Mouse (Mus musculus) embryonic fibroblast, embryonic 13.5 days (primary cell): ENCODE data around the gene Rdh9. TPM values are rescaled to one million over a fixed set of nuclear protein-coding genes. Genes with fewer than 3 reads are reported as not detected.

ENCODE experiments used
- H3K27ac ChIP-seq: 2 replicates; pipeline ENCODE4 v1.5.1; 2012; ENCODE audit warnings: low read length, control low read depth, inconsistent platforms; ENCODE audit not compliant: insufficient read depth
- H3K4me1 ChIP-seq: 2 replicates; pipeline ENCODE4 v1.6.1; 2011; ENCODE audit warnings: low read length; ENCODE audit not compliant: control insufficient read depth, insufficient read depth
- H3K4me3 ChIP-seq: 2 replicates; pipeline ENCODE4 v1.5.1; 2011; ENCODE audit warnings: mild to moderate bottlenecking, control low read depth, low read length; ENCODE audit not compliant: insufficient read depth
- CTCF ChIP-seq: IDR thresholded peaks from 2 replicates; pipeline ENCODE4 v1.5.1; 2011; ENCODE audit warnings: mild to moderate bottlenecking, control low read depth, low read length, moderate library complexity, borderline replicate concordance; ENCODE audit not compliant: insufficient read depth
- POLR2A ChIP-seq: IDR thresholded peaks from 2 replicates; pipeline ENCODE4 v1.6.1; 2011; ENCODE audit warnings: low read depth, mild to moderate bottlenecking, control low read depth, low read length, moderate library complexity
- polyA plus RNA-seq: library from polyadenylated mRNA; stranded (reverse); fragments of >200 nt; gene quantifications from 2 replicates; pipeline ENCODE4 v1.2.4, GENCODE M21; 2011; ENCODE audit warnings: low read depth; ENCODE audit not compliant: missing spikeins, insufficient read length

Rdh9 gene
- polyA plus RNA-seq, 1 experiment, result 0.76 TPM

DNA sequence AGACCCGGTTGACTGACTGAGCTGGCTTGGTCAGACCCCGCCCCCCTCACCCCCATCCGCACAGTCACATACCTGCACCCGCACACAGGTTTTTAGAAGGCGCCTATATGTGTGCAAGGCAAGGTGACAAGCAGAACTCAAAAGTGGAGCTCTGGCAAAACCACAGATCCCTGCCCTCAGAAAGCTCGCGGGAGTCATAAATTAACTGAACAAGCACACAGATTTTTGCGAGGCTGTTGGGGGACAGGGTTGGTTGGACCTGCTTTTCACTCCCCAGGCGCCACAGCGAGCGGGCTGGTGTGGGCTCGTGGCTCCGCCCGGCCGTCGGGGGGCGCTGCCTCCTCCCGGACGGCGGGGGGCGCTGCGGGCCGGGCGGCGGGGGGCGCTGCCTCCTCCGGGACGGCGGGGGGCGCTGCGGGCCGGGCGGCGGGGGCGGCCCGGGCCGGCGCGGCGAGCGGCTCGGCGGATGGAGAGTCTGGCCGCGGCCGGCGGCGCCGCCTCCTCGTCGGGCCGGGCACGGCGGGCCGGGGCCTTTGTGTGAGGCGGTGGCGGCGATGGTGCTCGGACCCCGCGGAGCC, 37.0 kb upstream of the Rdh9 start, which contains the start of gene Zbtb39:
Gene Zbtb39 (plus strand): TSS at position 456 of the 578 bp plus-strand sequence.
- peak; percentile 51; the same call in 1 of the 2 replicates for TF ChIP-seq POLR2A
- 0 out of 2 replicates have a peak, but pooled peaks have one; percentile 17 for TF ChIP-seq CTCF
- Histone ChIP-seq H3K27ac (no peak within 1 kb of the TSS), H3K4me1 (no peaks in the 10 kb centered on the region), H3K4me3 (peak within 1 kb of the TSS; percentile 63)

GRCm38 (mm10) chr10:127739661-127740161, 36.5 kb upstream of the Rdh9 start:
- no peak for TF ChIP-seq POLR2A
- Histone ChIP-seq H3K27ac (no peak overlapping the region), H3K4me1 (no peaks in the 10 kb centered on the region), H3K4me3 (peak overlapping the region; percentile 63)

DNA sequence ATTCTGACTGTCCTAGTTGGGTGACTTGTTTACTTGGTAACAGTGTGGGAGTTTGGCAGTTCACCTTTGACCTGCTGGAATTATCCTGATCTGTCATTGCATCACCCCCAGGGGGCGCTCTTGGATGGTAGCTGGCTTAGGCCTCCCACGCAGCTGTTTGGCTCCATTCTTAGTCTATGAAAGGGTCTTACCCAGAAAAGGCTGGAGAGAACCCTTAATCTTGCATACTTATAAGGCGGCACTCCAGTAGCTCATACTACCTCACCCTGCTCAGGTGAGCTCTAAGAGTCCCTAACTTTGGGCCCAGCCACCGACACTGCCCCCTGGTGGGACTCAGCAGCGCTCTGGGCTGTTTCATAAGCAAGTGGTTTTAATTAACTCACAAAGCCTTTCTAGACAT, 31.5 kb upstream of the Rdh9 start:
- no peak for TF ChIP-seq POLR2A
- TF ChIP-seq CTCF, result 0 out of 2 replicates have a peak, but pooled peaks have one; percentile 22
- H3K4me1 ChIP-seq, result no peaks in the 10 kb centered on the region
- H3K27ac ChIP-seq, result no peak overlapping the region
- H3K4me3 ChIP-seq, result no peak overlapping the region

- Histone ChIP-seq H3K27ac (no peak overlapping the region), H3K4me1 (no peaks in the 10 kb centered on the region), H3K4me3 (no peak overlapping the region)
- TF ChIP-seq POLR2A, result no peak
- TF ChIP-seq CTCF, result no peak
Measured at GRCm38 (mm10) chr10:127745886-127746285, 30.3 kb upstream of the Rdh9 start.

DNA sequence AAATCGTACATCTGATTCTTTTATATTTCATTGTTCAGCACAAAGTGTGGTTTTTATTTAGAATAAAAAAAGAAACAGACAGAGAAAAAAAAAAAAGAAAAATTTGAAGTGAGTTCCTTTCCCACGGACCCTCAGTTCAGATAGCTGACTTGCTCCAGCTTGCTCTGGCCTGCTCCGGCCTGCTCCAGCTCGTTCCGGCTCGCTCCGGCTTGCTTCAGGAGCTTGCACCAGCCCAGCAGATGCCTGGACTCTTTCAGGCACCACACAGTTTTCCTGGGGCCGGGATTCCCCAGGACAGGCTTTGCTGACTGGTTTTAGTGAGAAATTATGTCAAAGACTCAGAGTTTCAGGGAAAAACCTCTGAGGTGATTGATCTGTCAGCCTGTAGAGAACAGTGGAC, 28.9 kb upstream of the Rdh9 start:
- Histone ChIP-seq H3K4me1 (no peaks in the 10 kb centered on the region), H3K27ac (no peak overlapping the region)

GRCm38 (mm10) chr10:127748847-127749612, 27.2 kb upstream of the Rdh9 start:
- no peaks in the 10 kb centered on the region for H3K4me1 ChIP-seq
- no peak overlapping the region for H3K27ac ChIP-seq
- no peak overlapping the region for H3K4me3 ChIP-seq
- TF ChIP-seq CTCF (no peak), POLR2A (no peak)

More for the DNA sequence above, 28.9 kb upstream of the Rdh9 start:
- TF ChIP-seq POLR2A, result no peak
- no peak overlapping the region for H3K4me3 ChIP-seq

DNA sequence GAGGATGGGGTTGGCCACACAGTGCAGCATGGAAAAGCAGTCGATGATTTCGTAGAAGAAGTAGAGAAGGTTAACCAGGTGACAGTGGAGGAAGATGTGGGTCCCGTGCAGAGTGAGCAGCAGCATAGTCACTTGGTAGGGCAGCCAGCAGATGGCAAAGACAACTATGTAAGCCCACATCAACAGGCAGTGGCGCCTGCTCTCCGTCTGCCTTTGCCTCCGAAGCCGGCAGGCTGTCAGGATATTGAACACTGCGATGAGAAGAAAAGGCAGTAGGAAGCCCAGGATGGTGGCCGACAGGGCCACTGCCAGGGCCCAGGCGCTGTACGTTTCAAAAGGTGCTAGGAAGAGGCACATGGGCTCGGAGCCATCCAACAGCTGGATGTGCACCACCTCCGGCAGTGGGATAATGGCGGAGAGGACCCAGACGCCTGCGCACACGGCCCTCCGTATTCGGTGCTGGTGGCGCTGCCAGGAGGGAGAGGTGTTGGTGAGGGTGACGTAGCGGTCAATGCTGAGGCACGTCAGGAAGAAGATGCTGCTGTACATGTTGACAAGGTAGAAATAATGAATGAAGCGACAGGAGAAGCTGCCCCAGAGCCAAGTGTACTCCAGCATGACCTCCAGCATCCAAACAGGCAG, 25.9 kb upstream of the Rdh9 start:
- H3K27ac ChIP-seq, result no peak overlapping the region
- TF ChIP-seq POLR2A, result no peak
- no peak for TF ChIP-seq CTCF
- H3K4me1 ChIP-seq, result no peaks in the 10 kb centered on the region
- no peak overlapping the region for H3K4me3 ChIP-seq

- H3K27ac ChIP-seq, result no peak within 1 kb of the TSS
- no peaks in the 10 kb centered on the region for H3K4me1 ChIP-seq
- H3K4me3 ChIP-seq, result no peak within 1 kb of the TSS
- no peak for TF ChIP-seq POLR2A
- no peak for TF ChIP-seq CTCF
Measured at GRCm38 (mm10) chr10:127751548-127751947, 24.6 kb upstream of the Rdh9 start, which contains the start of gene Gpr182. Gene Gpr182, minus strand, starts transcription at chr10:127751732.

- TF ChIP-seq POLR2A (no peak), CTCF (no peak)
- Histone ChIP-seq H3K27ac (no peak overlapping the region), H3K4me1 (no peaks in the 10 kb centered on the region), H3K4me3 (no peak overlapping the region)
Measured at GRCm38 (mm10) chr10:127754566-127755166, 21.5 kb upstream of the Rdh9 start.

DNA sequence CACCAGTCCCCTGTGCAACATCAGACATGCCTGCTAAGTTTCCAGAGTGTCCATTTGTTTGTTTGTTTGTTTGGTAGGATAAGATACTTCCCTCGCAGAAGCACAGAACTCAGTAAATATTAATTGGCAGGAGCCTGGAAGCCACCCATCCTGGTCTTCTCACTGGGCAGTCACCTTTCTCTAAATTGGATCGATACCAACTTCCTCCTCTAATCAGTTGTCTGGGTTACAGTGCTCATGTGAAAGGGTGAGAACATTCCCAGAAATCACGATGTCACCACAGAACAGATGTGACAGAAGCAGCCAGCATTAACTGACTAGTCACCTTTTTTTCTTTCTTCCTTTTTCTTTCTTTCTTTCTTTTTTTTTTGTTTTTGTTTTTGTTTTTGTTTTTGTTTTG, 20.9 kb upstream of the Rdh9 start:
- Histone ChIP-seq H3K4me3 (no peak overlapping the region), H3K4me1 (no peaks in the 10 kb centered on the region), H3K27ac (no peak overlapping the region)
- TF ChIP-seq CTCF (no peak), POLR2A (no peak)
